Mouse (Mus musculus): Measurements from ENCODE around the gene Immp1l.

DNA sequence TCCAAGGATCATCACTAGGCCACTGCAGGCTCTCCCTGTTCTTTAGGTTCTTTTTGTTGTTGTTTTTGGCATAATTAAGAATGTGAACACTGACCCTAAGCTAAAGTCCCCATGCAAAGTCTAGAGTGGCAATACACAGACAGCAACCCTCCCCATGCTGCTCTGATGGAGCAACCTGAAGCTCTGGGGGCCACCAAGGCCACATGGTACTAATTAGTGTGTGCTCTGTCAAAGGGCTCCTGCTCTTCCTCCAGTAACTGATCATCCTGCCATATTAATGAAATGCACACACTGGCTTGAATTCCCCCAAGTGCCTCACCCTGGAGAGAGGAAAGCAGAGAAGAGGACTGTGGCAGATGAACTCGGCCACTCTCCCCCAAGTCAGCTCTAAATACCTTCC is 82.7 kb downstream of the Immp1l start:
- no peak for TF ChIP-seq CTCF (IDR thresholded peaks at IDR 0.05; ENCODE audit: low read depth, low read length)
- no peak for TF ChIP-seq POLR2AphosphoS5 (IDR thresholded peaks at IDR 0.05; ENCODE audit: insufficient replicate concordance, low read depth, low read length)
- TF ChIP-seq GATA1 (IDR thresholded peaks at IDR 0.05; ENCODE audit: borderline replicate concordance, low read length): no peak
